In genomic region chr9:40617036-40617675, GRCm38 (mm10) we compare ENCODE assay signal across 8 mouse cellular contexts. TPM values are rescaled to one million over a fixed set of nuclear protein-coding genes. Genes with fewer than 3 reads are reported as not detected.
DNase-seq lines count a peak whose midpoint lies in the region; ATAC-seq and TF ChIP-seq lines count a peak whose summit lies in the region.

No protein-coding gene starts in this region.

- no peaks in the 10 kb centered on the region for H3K36me3 ChIP-seq in embryonic facial prominence, embryonic 13.5 days
- H3K36me3 ChIP-seq in limb, embryonic 11.5 days (ENCODE audit: control insufficient read depth, insufficient read depth, low read length), result no peaks in the 10 kb centered on the region
- no peaks in the 10 kb centered on the region for H3K36me3 ChIP-seq in neural tube, embryonic 15.5 days

- H3K27me3 ChIP-seq in embryonic facial prominence, embryonic 13.5 days, result peaks cover 6% of the 10 kb centered on the region; the same call in 1 of the 2 replicates
- no peaks in the 10 kb centered on the region for H3K27me3 ChIP-seq in limb, embryonic 11.5 days (ENCODE audit: control insufficient read depth, insufficient read depth, low read length)
- no peaks in the 10 kb centered on the region for H3K27me3 ChIP-seq in neural tube, embryonic 15.5 days (replicated peaks)

- WGBS in embryonic facial prominence, embryonic 13.5 days, result 1% methylated on average over 20 of the region's 20 CpGs
- 2% methylated on average over 20 of the region's 20 CpGs for WGBS in limb, embryonic 11.5 days
- 1% methylated on average over 20 of the region's 20 CpGs for WGBS in neural tube, embryonic 15.5 days

- H3K4me3 ChIP-seq in layer of hippocampus, adult 2 months, result peak overlapping the region; percentile 30
- H3K4me3 ChIP-seq in embryonic facial prominence, embryonic 13.5 days, result peak overlapping the region; percentile 33
- H3K4me3 ChIP-seq in limb, embryonic 11.5 days (ENCODE audit: low read depth, low read length), result peak overlapping the region; percentile 17
- peak overlapping the region; percentile 31 for H3K4me3 ChIP-seq in neural tube, embryonic 15.5 days (replicated peaks)

- H3K9ac ChIP-seq in embryonic facial prominence, embryonic 13.5 days, result peak overlapping the region; percentile 62
- H3K9ac ChIP-seq in limb, embryonic 11.5 days (ENCODE audit: low read length), result peak overlapping the region; percentile 31; the same call in 1 of the 2 replicates
- H3K9ac ChIP-seq in neural tube, embryonic 15.5 days (replicated peaks), result peak overlapping the region; percentile 42; the same call in 1 of the 2 replicates

- no peak for ATAC-seq in embryonic facial prominence, embryonic 13.5 days (ENCODE audit: insufficient number of reproducible peaks, insufficient read depth, low FRiP score, low TSS enrichment, low read depth)
- ATAC-seq in limb, embryonic 11.5 days (ENCODE audit: insufficient number of reproducible peaks, low FRiP score, low TSS enrichment, low read depth), result no peak
- peak; percentile 75 for ATAC-seq in neural tube, embryonic 15.5 days (ENCODE audit: low FRiP score)

- H3K27ac ChIP-seq in layer of hippocampus, adult 2 months, result peak overlapping the region; percentile 88
- no peak overlapping the region for H3K27ac ChIP-seq in embryonic facial prominence, embryonic 13.5 days
- 0 out of 2 replicates have a peak overlapping the region, but pooled peaks have one; percentile 11 for H3K27ac ChIP-seq in limb, embryonic 11.5 days (replicated peaks; ENCODE audit: low read depth, low read length)
- H3K27ac ChIP-seq in neural tube, embryonic 15.5 days (replicated peaks), result peak overlapping the region; percentile 82

- no peak for DNase-seq in layer of hippocampus, adult 2 months (ENCODE audit: low spot score in 2 of 2)
- no peak for DNase-seq in layer of hippocampus, adult 9-10 months (ENCODE audit: low spot score)
- DNase-seq in limb, embryonic 11.5 days (ENCODE audit: low spot score), result peak; percentile 52
- no peak for DNase-seq in ovary, postnatal 36 days (ENCODE audit: low spot score)
- DNase-seq in layer of hippocampus, adult 9-11 months, result no peak
- DNase-seq in urinary bladder, postnatal 25 days (ENCODE audit: low spot score), result no peak

- TF ChIP-seq CTCF in layer of hippocampus, adult 2 months (conservative IDR thresholded peaks at IDR 0.05), result no peak

- peak overlapping the region; percentile 58 for H3K4me2 ChIP-seq in embryonic facial prominence, embryonic 13.5 days
- H3K4me2 ChIP-seq in limb, embryonic 11.5 days (ENCODE audit: low read depth, severe bottlenecking), result peak overlapping the region; percentile 54
- peak overlapping the region; percentile 57 for H3K4me2 ChIP-seq in neural tube, embryonic 15.5 days

- H3K9me3 ChIP-seq in embryonic facial prominence, embryonic 13.5 days, result no peaks in the 10 kb centered on the region
- no peaks in the 10 kb centered on the region for H3K9me3 ChIP-seq in limb, embryonic 11.5 days (ENCODE audit: control insufficient read depth, low read length)
- H3K9me3 ChIP-seq in neural tube, embryonic 15.5 days (replicated peaks), result no peaks in the 10 kb centered on the region

- H3K4me1 ChIP-seq in embryonic facial prominence, embryonic 13.5 days, result peaks cover 34% of the 10 kb centered on the region
- H3K4me1 ChIP-seq in limb, embryonic 11.5 days (ENCODE audit: control insufficient read depth, insufficient read depth, low read length), result peaks cover 10% of the 10 kb centered on the region
- H3K4me1 ChIP-seq in neural tube, embryonic 15.5 days, result peaks cover 36% of the 10 kb centered on the region

RNA-seq across cellular contexts. Expression of gene Gm21915, which starts 53.3 kb away (rescaled TPM):
- total RNA-seq in layer of hippocampus, adult 2 months (2021), result not detected
- polyA plus RNA-seq in embryonic facial prominence, embryonic 13.5 days (2015; fragmentation: Nextera tagmentation; extraction: Ambion mirVana), result not detected in 2 replicates
- polyA plus RNA-seq in limb, embryonic 11.5 days (2014; fragmentation: Nextera tagmentation; extraction: Ambion mirVana), result not detected in 2 replicates
- polyA plus RNA-seq in neural tube, embryonic 15.5 days (2015; fragmentation: Nextera tagmentation; extraction: Ambion mirVana), result not detected in 2 replicates
